ENCODE assay signal across 17 mouse cellular contexts in the genomic region with DNA sequence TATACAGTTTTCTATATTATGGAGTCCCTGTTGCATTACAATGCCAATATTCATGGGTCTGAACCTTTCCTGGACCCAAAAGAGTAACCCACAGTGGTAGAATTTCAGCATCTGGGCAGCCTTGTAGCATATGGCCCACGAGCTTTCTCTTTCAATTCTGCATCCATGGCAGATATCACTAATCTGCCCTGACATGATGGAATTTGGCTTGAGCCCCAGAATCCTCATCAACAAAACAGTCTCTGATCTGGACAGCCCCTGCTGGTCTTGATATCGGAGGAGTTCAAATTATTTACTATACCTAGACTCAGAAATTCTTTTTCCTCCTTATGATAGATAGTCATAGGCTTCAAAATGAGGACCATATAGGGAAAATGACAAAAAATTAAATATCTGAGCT.
"Had no signal": no experiment of that assay in that cellular context is flagged by ENCODE, and none has a peak within 500 bp of the region (broad histone marks: within the 10 kb centered on the region; RNA-seq: fewer than 3 reads in every experiment).

No protein-coding gene starts in this region.

- H3K27me3 ChIP-seq: midbrain, embryonic 12.5 days; neural tube, embryonic 13.5 days; neural tube, embryonic 15.5 days had no signal

- H3K9ac ChIP-seq: lung, embryonic 14.5 days; midbrain, embryonic 12.5 days; neural tube, embryonic 13.5 days; neural tube, embryonic 15.5 days had no signal

- H3K27ac ChIP-seq: midbrain, embryonic 10.5 days; midbrain, embryonic 12.5 days; neural tube, embryonic 13.5 days; neural tube, embryonic 15.5 days had no signal

- H3K9me3 ChIP-seq: midbrain, embryonic 10.5 days; midbrain, embryonic 12.5 days; neural tube, embryonic 13.5 days; neural tube, embryonic 15.5 days had no signal

- H3K4me1 ChIP-seq: midbrain, embryonic 10.5 days; midbrain, embryonic 12.5 days; neural tube, embryonic 13.5 days; neural tube, embryonic 15.5 days had no signal

- H3K36me3 ChIP-seq: midbrain, embryonic 10.5 days; midbrain, embryonic 12.5 days; neural tube, embryonic 13.5 days; neural tube, embryonic 15.5 days had no signal

- DNase-seq: lung, adult 18-20 months; lung, embryonic 14.5 days; lung, postnatal 10 days; lung, postnatal 4 days; midbrain, embryonic 14.5 days; right cerebral cortex, adult 18-20 months; right cerebral cortex, postnatal 25 days; right cerebral cortex, postnatal 4 days; spleen, adult 18-20 months; thymus, adult 18-20 months; thymus, postnatal 14 days; thymus, postnatal 36 days had no signal

- H3K4me2 ChIP-seq: lung, embryonic 14.5 days; midbrain, embryonic 12.5 days; neural tube, embryonic 13.5 days; neural tube, embryonic 15.5 days had no signal

- H3K4me3 ChIP-seq: midbrain, embryonic 10.5 days; midbrain, embryonic 12.5 days; myocyte; neural tube, embryonic 13.5 days; neural tube, embryonic 15.5 days had no signal
